Mouse (Mus musculus): ENCODE data around the gene Nrip3.

Gene Nrip3

GRCm38 (mm10) chr7:109781470-109782203, at the start of gene Nrip3:
Gene Nrip3, minus strand, starts transcription at chr7:109782025.
- DNase-seq, result peak; percentile 89

- DNase-seq, result no peak
These were observed 49.6 kb upstream of the Nrip3 start for GRCm38 (mm10) chr7:109831376-109831775.

GRCm38 (mm10) chr7:109826911-109827310, 45.1 kb upstream of the Nrip3 start:
- DNase-seq, result no peak

GRCm38 (mm10) chr7:109825293-109825692, 43.5 kb upstream of the Nrip3 start:
- no peak for DNase-seq

GRCm38 (mm10) chr7:109818600-109818999, 36.8 kb upstream of the Nrip3 start:
- no peak for DNase-seq

GRCm38 (mm10) chr7:109817954-109818353, 36.1 kb upstream of the Nrip3 start:
- peak; percentile 18 for DNase-seq

GRCm38 (mm10) chr7:109813330-109814140, 31.7 kb upstream of the Nrip3 start:
- DNase-seq, result no peak

GRCm38 (mm10) chr7:109807616-109808485, 26.0 kb upstream of the Nrip3 start:
- DNase-seq, result no peak

- peak; percentile 63 for DNase-seq
These were observed 23.0 kb upstream of the Nrip3 start for GRCm38 (mm10) chr7:109804843-109805242.

GRCm38 (mm10) chr7:109804355-109804754, 22.5 kb upstream of the Nrip3 start:
- no peak for DNase-seq

GRCm38 (mm10) chr7:109803516-109803915, 21.7 kb upstream of the Nrip3 start:
- DNase-seq, result no peak

- DNase-seq, result no peak
These were observed 18.8 kb upstream of the Nrip3 start for GRCm38 (mm10) chr7:109800626-109801025.

- DNase-seq, result no peak
These were observed 17.3 kb upstream of the Nrip3 start for GRCm38 (mm10) chr7:109799168-109799567.

- no peak for DNase-seq
These were observed 13.7 kb upstream of the Nrip3 start for GRCm38 (mm10) chr7:109795564-109795963.

- DNase-seq, result no peak
These were observed 12.7 kb upstream of the Nrip3 start for GRCm38 (mm10) chr7:109794556-109794955.

GRCm38 (mm10) chr7:109792759-109793158, 10.9 kb upstream of the Nrip3 start:
- peak; percentile 53 for DNase-seq

- no peak for DNase-seq
These were observed 9.0 kb upstream of the Nrip3 start for GRCm38 (mm10) chr7:109790818-109791217.

- no peak for DNase-seq
These were observed 6.0 kb upstream of the Nrip3 start for GRCm38 (mm10) chr7:109787860-109788259.

- no peak for DNase-seq
These were observed 1.5 kb upstream of the Nrip3 start for GRCm38 (mm10) chr7:109783281-109783680.

GRCm38 (mm10) chr7:109781087-109781469, 747 bp downstream of the Nrip3 start:
- peak; percentile 72 for DNase-seq

GRCm38 (mm10) chr7:109772251-109772650, 9.6 kb downstream of the Nrip3 start:
- no peak for DNase-seq

- no peak for DNase-seq
These were observed 13.0 kb downstream of the Nrip3 start for GRCm38 (mm10) chr7:109768699-109769383.
